Mouse (Mus musculus): ENCODE results near the gene Ttbk1. TPM values are rescaled to one million over a fixed set of nuclear protein-coding genes. Genes with fewer than 3 reads are reported as not detected.
"Not testable (repeated sequence)": the region's sequence is repeated elsewhere in the genome, so short reads cannot be mapped to it uniquely, and the experiment has no call there.

The Ttbk1 gene
- polyA plus RNA-seq, 1 experiment from 2014 or later, result 2.6 TPM

DNA sequence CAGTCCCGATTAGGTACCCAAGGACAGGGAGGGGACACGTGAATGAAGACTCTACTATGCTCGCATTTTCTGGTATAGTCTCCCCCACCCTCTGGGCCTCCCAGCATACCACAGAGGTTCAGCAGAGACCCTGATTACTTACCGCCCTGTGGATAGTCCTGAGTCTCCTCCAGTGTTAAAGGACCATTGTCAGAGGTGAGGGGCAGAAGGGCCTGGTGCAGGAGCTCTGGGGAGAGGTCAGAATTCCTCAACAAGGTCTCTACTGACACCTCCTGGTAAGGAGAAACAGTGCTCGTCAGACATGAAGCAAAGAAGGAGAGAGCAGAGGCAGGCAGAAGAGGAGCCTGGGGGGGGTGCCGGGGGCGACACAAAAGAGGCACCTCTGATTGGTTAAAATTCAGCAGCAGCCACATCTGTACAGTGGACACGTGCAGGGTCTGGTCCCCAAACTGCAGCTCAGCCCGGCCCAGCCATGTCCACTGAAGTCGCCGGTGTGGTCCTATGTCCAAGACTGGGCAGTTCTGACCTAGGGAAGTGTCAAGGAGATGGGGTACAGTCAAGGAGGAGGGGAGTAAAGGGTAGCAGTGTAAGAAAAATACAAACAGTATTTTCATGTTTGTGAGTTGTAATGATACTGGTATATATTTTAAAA lies 23.7 kb upstream of the Ttbk1 start:
- Histone ChIP-seq H3K4me3 (ENCODE audit: low read depth, low read length) (no peak overlapping the region), H3K36me3 (ENCODE audit: control insufficient read depth, insufficient read depth, low read length) (no peaks in the 10 kb centered on the region), H3K9ac (ENCODE audit: low read length) (no peak overlapping the region), H3K27ac (ENCODE audit: low read depth, low read length) (no peak overlapping the region), H3K4me2 (no peak overlapping the region), H3K4me1 (ENCODE audit: control insufficient read depth, insufficient read depth, low read length) (no peaks in the 10 kb centered on the region), H3K27me3 (ENCODE audit: control insufficient read depth, insufficient read depth, low read length) (no peaks in the 10 kb centered on the region), H3K9me3 (ENCODE audit: control insufficient read depth, low read length) (no peaks in the 10 kb centered on the region)
- ATAC-seq (ENCODE audit: low FRiP score) (peak; percentile 67), DNase-seq (ENCODE audit: low spot score, missing footprints) (peak; percentile 87)
- 47% methylated on average over 11 of the region's 11 CpGs for WGBS

DNA sequence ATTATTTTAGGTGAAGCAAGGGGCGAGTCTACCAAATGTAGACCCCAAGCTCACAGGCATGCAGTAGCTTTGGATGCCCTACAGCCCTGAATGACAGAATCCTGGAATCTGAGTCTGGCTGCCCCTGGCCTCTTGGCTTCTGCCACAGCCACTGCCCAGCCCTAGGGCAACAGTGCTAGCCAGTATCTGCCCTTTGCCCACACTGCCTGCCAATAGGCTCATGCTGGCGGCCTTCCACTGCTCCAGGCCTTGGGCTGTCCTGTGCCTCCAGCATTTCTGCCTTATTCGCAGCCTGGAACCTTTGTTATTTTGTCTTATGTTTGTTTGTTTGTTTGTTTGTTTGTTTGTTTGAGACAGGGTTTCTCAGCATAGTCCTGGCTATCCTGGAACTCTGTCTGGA lies 18.1 kb upstream of the Ttbk1 start:
- no peak overlapping the region for H3K27ac ChIP-seq (ENCODE audit: low read depth, low read length)
- DNase-seq (ENCODE audit: low spot score, missing footprints) (no peak), ATAC-seq (ENCODE audit: low FRiP score) (no peak)
- no peak overlapping the region for H3K9ac ChIP-seq (ENCODE audit: low read length)
- no peak overlapping the region for H3K4me2 ChIP-seq
- no peaks in the 10 kb centered on the region for H3K4me1 ChIP-seq (ENCODE audit: control insufficient read depth, insufficient read depth, low read length)
- H3K4me3 ChIP-seq (ENCODE audit: low read depth, low read length), result no peak overlapping the region
- no peaks in the 10 kb centered on the region for H3K27me3 ChIP-seq (ENCODE audit: control insufficient read depth, insufficient read depth, low read length)
- 83% methylated on average over 3 of the region's 3 CpGs for WGBS
- H3K36me3 ChIP-seq (ENCODE audit: control insufficient read depth, insufficient read depth, low read length), result no peaks in the 10 kb centered on the region; the same call in 1 of the 2 replicates
- no peaks in the 10 kb centered on the region for H3K9me3 ChIP-seq (ENCODE audit: control insufficient read depth, low read length)

DNA sequence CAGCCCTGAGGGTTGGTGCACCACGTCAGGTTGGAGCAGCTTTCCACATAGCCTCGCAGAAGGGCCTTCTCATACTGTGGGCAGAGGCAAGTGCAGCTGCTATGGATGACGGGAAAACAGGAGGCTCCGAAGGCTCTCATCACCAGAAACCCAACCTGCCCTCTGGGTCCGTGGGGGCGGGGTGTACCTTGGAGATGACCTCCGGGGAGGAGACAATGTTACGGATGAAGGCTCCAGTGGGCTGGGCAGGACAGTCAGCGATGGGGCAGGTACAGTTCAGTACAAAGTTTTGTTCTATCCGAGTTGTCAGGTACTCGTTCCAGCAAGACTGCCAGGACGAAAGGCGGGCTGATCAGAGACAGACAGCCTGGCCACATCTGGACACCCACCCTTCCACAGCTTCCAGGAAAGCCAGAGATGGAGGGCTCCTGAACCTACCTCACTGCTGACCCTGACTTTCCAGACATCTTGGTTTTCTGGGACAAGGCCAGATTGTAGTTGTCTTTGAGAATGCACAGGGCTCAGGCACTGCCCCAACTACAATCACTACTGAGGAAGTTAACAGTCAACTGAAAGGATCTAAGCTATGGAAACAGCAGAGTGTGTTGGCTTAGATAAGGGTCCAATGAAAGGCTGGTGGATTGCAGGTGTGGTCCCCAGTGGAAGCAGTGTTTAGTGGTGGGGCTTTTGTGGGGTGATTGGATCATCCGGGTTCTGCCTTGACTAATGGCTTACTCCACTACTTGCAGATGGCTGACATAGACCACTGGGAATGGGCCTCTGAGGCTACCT lies 16.6 kb upstream of the Ttbk1 start:
- Histone ChIP-seq H3K27ac (ENCODE audit: low read depth, low read length) (no peak overlapping the region), H3K9me3 (ENCODE audit: control insufficient read depth, low read length) (no peaks in the 10 kb centered on the region), H3K9ac (ENCODE audit: low read length) (no peak overlapping the region), H3K4me3 (ENCODE audit: low read depth, low read length) (no peak overlapping the region), H3K4me1 (ENCODE audit: control insufficient read depth, insufficient read depth, low read length) (no peaks in the 10 kb centered on the region), H3K27me3 (ENCODE audit: control insufficient read depth, insufficient read depth, low read length) (no peaks in the 10 kb centered on the region), H3K36me3 (ENCODE audit: control insufficient read depth, insufficient read depth, low read length) (peaks cover 2% of the 10 kb centered on the region; the same call in 1 of the 2 replicates), H3K4me2 (no peak overlapping the region)
- ATAC-seq (ENCODE audit: low FRiP score) (no peak), DNase-seq (ENCODE audit: low spot score, missing footprints) (no peak)
- WGBS, result 85% methylated on average over 14 of the region's 14 CpGs

DNA sequence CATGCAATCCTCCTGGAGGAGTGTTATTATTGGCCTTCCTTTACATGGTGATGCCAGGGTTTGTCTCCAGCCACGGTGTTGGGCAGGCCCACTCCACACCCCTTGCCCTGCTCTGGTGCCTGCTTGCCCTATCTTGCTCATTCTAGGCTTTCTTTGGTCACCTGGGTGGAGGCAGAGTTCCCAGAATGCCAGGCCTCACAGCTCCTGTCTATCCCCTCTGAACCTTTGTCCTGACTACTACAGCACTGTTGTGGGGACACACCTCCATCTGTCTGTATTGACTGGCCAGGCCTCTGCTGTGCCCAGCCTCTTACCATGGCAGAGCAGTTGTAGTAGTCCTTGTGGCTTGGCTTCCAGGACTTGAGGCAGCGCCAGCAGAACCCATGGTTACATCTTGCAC lies 15.3 kb upstream of the Ttbk1 start:
- H3K9me3 ChIP-seq (ENCODE audit: control insufficient read depth, low read length), result no peaks in the 10 kb centered on the region
- 81% methylated on average over 2 of the region's 2 CpGs for WGBS
- no peak overlapping the region for H3K4me3 ChIP-seq (ENCODE audit: low read depth, low read length)
- no peak overlapping the region for H3K9ac ChIP-seq (ENCODE audit: low read length)
- no peak overlapping the region for H3K4me2 ChIP-seq
- no peaks in the 10 kb centered on the region for H3K27me3 ChIP-seq (ENCODE audit: control insufficient read depth, insufficient read depth, low read length)
- H3K27ac ChIP-seq (ENCODE audit: low read depth, low read length), result no peak overlapping the region
- ATAC-seq (ENCODE audit: low FRiP score) (no peak), DNase-seq (ENCODE audit: low spot score, missing footprints) (no peak)
- H3K36me3 ChIP-seq (ENCODE audit: control insufficient read depth, insufficient read depth, low read length), result peaks cover 2% of the 10 kb centered on the region; the same call in 1 of the 2 replicates
- no peaks in the 10 kb centered on the region; the same call in 1 of the 2 replicates for H3K4me1 ChIP-seq (ENCODE audit: control insufficient read depth, insufficient read depth, low read length)

DNA sequence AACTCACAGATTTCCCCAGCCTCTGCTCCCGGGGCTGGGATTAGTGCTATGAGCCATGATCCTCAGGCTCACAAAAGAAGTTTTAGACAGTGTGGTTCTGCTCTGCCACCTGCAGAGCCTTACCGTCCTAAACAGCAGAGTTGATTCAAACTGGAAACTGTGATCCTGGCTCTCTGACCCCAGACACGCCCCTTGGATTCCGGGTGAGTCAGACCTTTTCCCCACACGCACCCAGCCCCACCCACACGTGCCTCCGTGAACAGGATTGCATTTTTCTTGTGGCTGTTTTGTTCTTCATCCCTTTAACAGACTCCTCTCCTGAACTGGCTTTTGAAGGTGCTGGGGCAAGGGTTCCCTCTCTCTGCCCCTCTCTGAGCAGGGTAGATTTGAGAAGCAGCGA lies 10.5 kb upstream of the Ttbk1 start:
- peaks cover 4% of the 10 kb centered on the region; the same call in 1 of the 2 replicates for H3K4me1 ChIP-seq (ENCODE audit: control insufficient read depth, insufficient read depth, low read length)
- H3K9ac ChIP-seq (ENCODE audit: low read length), result no peak overlapping the region
- DNase-seq (ENCODE audit: low spot score, missing footprints), result no peak
- H3K9me3 ChIP-seq (ENCODE audit: control insufficient read depth, low read length), result no peaks in the 10 kb centered on the region
- H3K27ac ChIP-seq (ENCODE audit: low read depth, low read length), result no peak overlapping the region
- ATAC-seq (ENCODE audit: low FRiP score), result no peak
- peaks cover 2% of the 10 kb centered on the region; the same call in 1 of the 2 replicates for H3K36me3 ChIP-seq (ENCODE audit: control insufficient read depth, insufficient read depth, low read length)
- H3K27me3 ChIP-seq (ENCODE audit: control insufficient read depth, insufficient read depth, low read length), result no peaks in the 10 kb centered on the region
- 68% methylated on average over 8 of the region's 8 CpGs for WGBS
- no peak overlapping the region for H3K4me3 ChIP-seq (ENCODE audit: low read depth, low read length)
- no peak overlapping the region for H3K4me2 ChIP-seq

DNA sequence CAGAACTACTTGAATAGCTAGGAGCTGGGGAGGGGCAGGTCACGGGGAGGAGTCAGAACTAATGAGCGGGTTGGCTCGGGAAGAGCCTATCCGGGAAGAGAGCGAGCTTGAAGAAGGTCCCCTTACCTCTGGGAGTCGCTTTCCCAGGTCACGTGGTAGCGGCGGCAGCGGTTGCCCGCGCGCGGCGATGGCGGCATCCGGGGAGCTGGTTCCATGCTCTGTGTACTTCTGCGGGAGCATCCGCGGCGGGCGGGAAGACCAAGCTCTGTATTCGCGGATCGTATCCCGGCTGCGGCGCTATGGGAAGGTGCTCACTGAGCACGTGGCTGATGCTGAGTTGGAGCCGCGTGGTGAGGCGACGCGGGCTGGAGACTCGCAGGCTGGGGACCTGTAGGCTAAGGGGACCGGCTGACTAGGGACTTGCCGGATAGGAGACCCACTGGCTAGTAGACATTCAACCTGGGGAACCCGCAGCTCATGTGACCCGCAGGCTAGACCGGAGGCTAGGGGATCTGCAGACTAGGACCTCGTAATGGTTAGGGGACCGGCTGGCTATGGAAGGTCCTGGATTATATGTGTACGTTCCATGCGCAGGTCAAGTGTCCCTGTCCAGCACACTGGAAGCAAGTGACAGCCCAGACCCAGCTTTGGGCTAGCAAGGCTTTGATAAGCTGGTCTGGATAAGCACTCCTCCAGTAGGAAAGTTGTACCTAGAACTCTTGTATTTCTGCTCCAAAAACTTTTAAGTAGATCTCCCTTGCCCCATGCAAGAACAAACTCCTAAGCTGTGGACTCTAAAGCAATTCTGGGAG lies 9.4 kb upstream of the Ttbk1 start, which contains the start of gene Dnph1:
Gene Dnph1, plus strand, starts transcription at position 89 of the 812 bp plus-strand sequence.
- no peaks in the 10 kb centered on the region for H3K27me3 ChIP-seq (ENCODE audit: control insufficient read depth, insufficient read depth, low read length)
- ATAC-seq (ENCODE audit: low FRiP score) (peak; percentile 97), DNase-seq (ENCODE audit: low spot score, missing footprints) (peak; percentile 98)
- WGBS, result under 1% methylated on average over 44 of the region's 44 CpGs
- no peaks in the 10 kb centered on the region for H3K9me3 ChIP-seq (ENCODE audit: control insufficient read depth, low read length)
- H3K4me3 ChIP-seq (ENCODE audit: low read depth, low read length), result peak within 1 kb of the TSS; percentile 48
- H3K4me2 ChIP-seq, result peak within 1 kb of the TSS; percentile 59
- H3K4me1 ChIP-seq (ENCODE audit: control insufficient read depth, insufficient read depth, low read length), result peaks cover 4% of the 10 kb centered on the region; the same call in 1 of the 2 replicates
- H3K36me3 ChIP-seq (ENCODE audit: control insufficient read depth, insufficient read depth, low read length), result peaks cover 2% of the 10 kb centered on the region; the same call in 1 of the 2 replicates
- no peak within 1 kb of the TSS for H3K27ac ChIP-seq (ENCODE audit: low read depth, low read length)
- peak within 1 kb of the TSS; percentile 69 for H3K9ac ChIP-seq (ENCODE audit: low read length)

DNA sequence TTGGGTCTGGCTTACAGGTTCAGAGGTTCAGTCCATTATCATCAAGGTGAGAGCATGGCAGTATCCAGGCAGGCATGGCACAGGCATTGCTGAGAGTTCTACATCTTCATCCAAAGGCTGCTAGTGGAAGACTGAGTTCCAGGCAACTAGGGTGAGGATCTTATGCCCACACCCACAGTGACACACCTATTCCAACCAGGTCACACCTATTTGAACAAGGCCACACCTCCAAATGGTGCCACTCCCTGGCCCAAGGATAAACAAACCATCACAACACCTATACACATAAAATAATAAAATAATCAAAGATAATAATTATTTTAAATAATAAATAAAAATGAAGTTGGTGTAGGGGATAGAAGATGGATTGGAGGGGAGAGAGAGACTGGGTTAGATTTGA lies 8.6 kb upstream of the Ttbk1 start:
- ATAC-seq (ENCODE audit: low FRiP score); H3K27me3 ChIP-seq (ENCODE audit: control insufficient read depth, insufficient read depth, low read length); H3K36me3 ChIP-seq (ENCODE audit: control insufficient read depth, insufficient read depth, low read length); DNase-seq (ENCODE audit: low spot score, missing footprints); H3K9me3 ChIP-seq (ENCODE audit: control insufficient read depth, low read length); H3K9ac ChIP-seq (ENCODE audit: low read length); H3K27ac ChIP-seq (ENCODE audit: low read depth, low read length); H3K4me2 ChIP-seq; H3K4me1 ChIP-seq (ENCODE audit: control insufficient read depth, insufficient read depth, low read length); H3K4me3 ChIP-seq (ENCODE audit: low read depth, low read length): not testable (repeated sequence)

DNA sequence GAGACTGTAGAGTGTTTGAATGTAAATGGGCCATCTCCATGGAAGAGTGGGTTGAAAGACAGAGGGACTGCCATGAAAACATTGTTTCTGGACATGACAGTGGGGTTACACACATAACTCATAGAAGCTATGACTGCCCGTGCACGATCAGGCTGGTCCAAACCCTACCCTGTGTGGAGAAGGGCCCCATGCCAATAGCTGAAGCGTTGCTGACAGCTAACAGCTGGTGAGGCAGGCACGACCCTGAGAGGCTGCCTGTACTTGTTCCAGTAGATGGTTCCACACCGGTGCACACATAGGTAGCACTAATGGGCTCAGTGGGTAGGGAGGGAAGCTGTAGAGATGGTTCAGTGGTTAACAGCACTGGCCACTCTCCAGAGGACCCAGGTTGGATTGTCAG lies 8.0 kb upstream of the Ttbk1 start:
- WGBS, result 87% methylated on average over 5 of the region's 5 CpGs
- no peak for DNase-seq (ENCODE audit: low spot score, missing footprints)
- Histone ChIP-seq H3K9ac (ENCODE audit: low read length) (no peak overlapping the region), H3K4me3 (ENCODE audit: low read depth, low read length) (no peak overlapping the region), H3K27ac (ENCODE audit: low read depth, low read length) (no peak overlapping the region), H3K9me3 (ENCODE audit: control insufficient read depth, low read length) (no peaks in the 10 kb centered on the region), H3K4me2 (no peak overlapping the region), H3K4me1 (ENCODE audit: control insufficient read depth, insufficient read depth, low read length) (peaks cover 4% of the 10 kb centered on the region; the same call in 1 of the 2 replicates), H3K36me3 (ENCODE audit: control insufficient read depth, insufficient read depth, low read length) (peaks cover 2% of the 10 kb centered on the region; the same call in 1 of the 2 replicates), H3K27me3 (ENCODE audit: control insufficient read depth, insufficient read depth, low read length) (no peaks in the 10 kb centered on the region)
- no peak for ATAC-seq (ENCODE audit: low FRiP score)
